Mouse (Mus musculus): Measurements from ENCODE around the gene Lmf1.

DNA sequence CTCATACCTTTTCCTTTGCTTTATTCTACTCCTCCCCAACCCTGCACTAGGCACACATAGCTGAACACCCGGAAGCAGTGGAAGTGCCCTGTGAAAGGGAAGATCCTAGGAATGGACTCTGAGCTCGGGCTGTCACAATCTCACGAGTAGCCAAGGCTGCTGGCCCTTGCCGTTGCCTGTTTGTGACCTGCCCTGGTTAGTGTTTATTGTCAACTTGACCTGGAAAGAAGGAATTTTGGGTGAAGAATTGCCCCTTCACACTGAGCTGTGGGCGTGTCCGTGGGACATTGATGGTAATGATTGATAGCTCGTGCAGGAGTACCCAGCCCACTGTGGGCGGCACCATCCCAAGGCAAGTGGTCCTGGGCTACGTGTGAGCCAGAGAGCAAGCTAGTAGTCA is 5.8 kb downstream of the Lmf1 start:
- TF ChIP-seq CTCF (IDR thresholded peaks at IDR 0.05; ENCODE audit: low read depth, low read length) (no peak), POLR2A (IDR thresholded peaks at IDR 0.05; ENCODE audit: borderline replicate concordance, low read depth, low read length) (no peak)
